8 mouse cellular contexts compared by ENCODE assay signal in the genomic region with DNA sequence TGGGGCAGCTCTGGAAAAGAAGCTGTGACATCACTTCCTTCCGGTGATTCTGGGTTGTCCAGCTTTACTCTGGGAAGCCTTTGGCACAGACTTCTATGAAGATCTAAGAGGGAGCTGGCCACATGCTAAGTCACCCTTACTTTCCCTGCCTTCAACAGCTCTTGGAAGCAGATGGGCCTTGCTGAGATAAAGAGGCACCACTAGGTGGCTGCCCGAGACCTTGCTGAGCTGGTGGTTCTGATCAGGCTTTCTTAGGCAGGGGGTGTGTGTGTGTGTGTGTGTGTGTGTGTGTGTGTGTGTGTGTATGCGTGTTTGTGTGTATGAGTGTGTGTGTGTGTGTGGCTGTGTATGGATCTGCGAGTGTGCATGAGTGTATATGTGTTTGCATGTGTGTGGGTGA. TPM values are rescaled to one million over a fixed set of nuclear protein-coding genes. Genes with fewer than 3 reads are reported as not detected.
DNase-seq lines count a peak whose midpoint lies in the region; ATAC-seq and TF ChIP-seq lines count a peak whose summit lies in the region.

No protein-coding gene starts in this region.

- no peak overlapping the region for H3K9ac ChIP-seq in MEL (ENCODE audit: control insufficient read depth, low read depth, low read length, poor library complexity, severe bottlenecking)
- no peak overlapping the region for H3K9ac ChIP-seq in embryonic facial prominence, embryonic 11.5 days (replicated peaks; ENCODE audit: low read length)

- H3K4me2 ChIP-seq in embryonic facial prominence, embryonic 11.5 days (ENCODE audit: low read depth, low read length): no peak overlapping the region

- WGBS in embryonic facial prominence, embryonic 11.5 days: 33% methylated on average over 4 of the region's 4 CpGs

- TF ChIP-seq POLR2A in MEL (IDR thresholded peaks at IDR 0.05; ENCODE audit: control insufficient read depth in 1 of 2, insufficient read depth in 1 of 2, low read depth in 1 of 2, low read length in 2 of 2, poor library complexity in 1 of 2): no peak

- no peaks in the 10 kb centered on the region for H3K79me2 ChIP-seq in MEL (ENCODE audit: control insufficient read depth, insufficient read depth, low read length, poor library complexity)

- ATAC-seq in embryonic facial prominence, embryonic 11.5 days (replicated peaks; ENCODE audit: insufficient number of reproducible peaks, low FRiP score, low TSS enrichment, low read depth): 0 out of 2 replicates have a peak, but pooled peaks have one; percentile 5

- no peaks in the 10 kb centered on the region; a peak in 1 of 4 replicates for H3K36me3 ChIP-seq in MEL (ENCODE audit: control insufficient read depth in 1 of 2, insufficient read depth in 2 of 2, low read length in 2 of 2)
- no peaks in the 10 kb centered on the region for H3K36me3 ChIP-seq in embryonic facial prominence, embryonic 11.5 days (replicated peaks; ENCODE audit: control insufficient read depth, insufficient read depth, low read depth, low read length)

- 0 out of 4 replicates have a peak, but pooled peaks cover 0 to 2% of the 10 kb centered on the region in 2 experiments for H3K4me1 ChIP-seq in MEL (ENCODE audit: control insufficient read depth in 1 of 2, insufficient read depth in 2 of 2, low read length in 2 of 2)
- H3K4me1 ChIP-seq in embryonic facial prominence, embryonic 11.5 days (ENCODE audit: control insufficient read depth, insufficient read depth, low read length): peaks cover 6% of the 10 kb centered on the region

- no peak overlapping the region for H3K27ac ChIP-seq in MEL (ENCODE audit: control insufficient read depth, low read depth, low read length)
- H3K27ac ChIP-seq in embryonic facial prominence, embryonic 11.5 days (replicated peaks; ENCODE audit: low read depth, low read length): no peak overlapping the region
- H3K27ac ChIP-seq in layer of hippocampus, adult 2 months: no peak overlapping the region

- H3K4me3 ChIP-seq in MEL (ENCODE audit: control insufficient read depth in 1 of 2, insufficient read depth in 1 of 2, low read depth in 2 of 2, low read length in 2 of 2): no peak overlapping the region
- no peak overlapping the region for H3K4me3 ChIP-seq in embryonic facial prominence, embryonic 11.5 days (ENCODE audit: low read depth, low read length)
- H3K4me3 ChIP-seq in layer of hippocampus, adult 2 months: no peak overlapping the region

- H3K27me3 ChIP-seq in MEL (ENCODE audit: control insufficient read depth in 1 of 2, insufficient read depth in 2 of 2, low read length in 2 of 2): no peaks in the 10 kb centered on the region; a peak in 1 of 4 replicates
- H3K27me3 ChIP-seq in embryonic facial prominence, embryonic 11.5 days (ENCODE audit: control insufficient read depth, insufficient read depth, low read length): no peaks in the 10 kb centered on the region

- peak; percentile 32 to 64 (median 64); a peak in 5 of 6 replicates for TF ChIP-seq CTCF in MEL (IDR thresholded peaks at IDR 0.05 in 2 of 3, conservative IDR thresholded peaks at IDR 0.05 in 1 of 3; ENCODE audit: control insufficient read depth in 1 of 3, insufficient read depth in 1 of 3, low read depth in 2 of 3, low read length in 3 of 3, poor library complexity in 1 of 3, severe bottlenecking in 1 of 3)
- peak; percentile 71 for TF ChIP-seq CTCF in layer of hippocampus, adult 2 months (conservative IDR thresholded peaks at IDR 0.05)

- H3K9me3 ChIP-seq in MEL (replicated peaks; ENCODE audit: insufficient read depth, low read length): no peaks in the 10 kb centered on the region
- H3K9me3 ChIP-seq in embryonic facial prominence, embryonic 11.5 days (replicated peaks; ENCODE audit: control insufficient read depth, low read length): no peaks in the 10 kb centered on the region

- TF ChIP-seq EP300 in MEL (IDR thresholded peaks at IDR 0.05; ENCODE audit: low read depth in 1 of 2, low read length in 2 of 2): no peak

- DNase-seq in 3134 (ENCODE audit: extremely low read depth, insufficient read length, low spot score) (peak; percentile 59), MEL (ENCODE audit: low read depth, low spot score) (peak; percentile 56)
- peak; percentile 78 for DNase-seq in embryonic facial prominence, embryonic 11.5 days (ENCODE audit: low spot score)
- peak; percentile 67 for DNase-seq in heart, postnatal 4 days
- DNase-seq in layer of hippocampus, adult 2 months (ENCODE audit: low spot score in 2 of 2): peak; percentile 38 to 48
- peak; percentile 77 for DNase-seq in lung, postnatal 10 days
- DNase-seq in right cerebral cortex, postnatal 10 days (ENCODE audit: low spot score in 2 of 2): peak; percentile 77 to 78
- no peak for DNase-seq in c-Kit-positive CD71-positive TER-119-positive erythroid progenitor cells, embryonic 14.5 days (ENCODE audit: low spot score)

- TF ChIP-seq RAD21 in MEL (IDR thresholded peaks at IDR 0.05; ENCODE audit: low read depth, low read length): peak; percentile 67

TF ChIP-seq in MEL, 35 proteins besides CTCF, POLR2A, EP300 and RAD21:
- TF ChIP-seq SMC3 (IDR thresholded peaks at IDR 0.05; ENCODE audit: low read depth, low read length): peak; percentile 66
- TF ChIP-seq KAT2A (conservative IDR thresholded peaks at IDR 0.05; ENCODE audit: low read depth, low read length): no peak
- peak; percentile 35; the same call in 1 of the 2 replicates for TF ChIP-seq ZC3H11A (IDR thresholded peaks at IDR 0.05; ENCODE audit: low read depth, low read length)
- no peak for TF ChIP-seq NELFE (IDR thresholded peaks at IDR 0.05; ENCODE audit: low read depth, low read length)
- TF ChIP-seq SIN3A (IDR thresholded peaks at IDR 0.05; ENCODE audit: low read length): no peak
TF ChIP-seq in MEL: peak in this region for 2.

RNA-seq across cellular contexts. Expression of gene Hhat, which starts 13.4 kb away (rescaled TPM):
- total RNA-seq in MEL (2012; rRNA removed): 0.36 and 0.39 TPM in 2 replicates
- 1 to 10 TPM in 1 of 2 experiments, not detected in 1; 1.0 TPM for polyA plus RNA-seq in MEL (2012; ENCODE audit: insufficient read depth in 1 of 2, insufficient read length in 2 of 2, low read depth in 1 of 2, low replicate concordance in 2 of 2, missing spikeins in 1 of 2)
- 9.1 and 11.7 TPM in 2 replicates for polyA plus RNA-seq in embryonic facial prominence, embryonic 11.5 days (2014; fragmentation: Nextera tagmentation; extraction: Ambion mirVana)
- 1 to 10 TPM; 3.8 to 5.6 TPM for total RNA-seq in heart, postnatal 4 days (2021)
- 1 to 10 TPM; 1.6 TPM for total RNA-seq in layer of hippocampus, adult 2 months (2021)
